Mouse (Mus musculus): ENCODE measurements at regions not wholly inside any gene's neighbourhood (a gene's known extent, or its start where the extent isn't known, plus 50 kb on each side); places are given as distances from the start of the nearest gene placed in this dataset.

GRCm38 (mm10) chr15:61670556-61670955 is 747.7 kb upstream of the A1bg start:
- Histone ChIP-seq H3K27ac (ENCODE audit: low read depth) (no peak overlapping the region), H3K4me1 (replicated peaks; ENCODE audit: control insufficient read depth, insufficient read depth, low read length) (no peaks in the 10 kb centered on the region), H3K27me3 (replicated peaks; ENCODE audit: control insufficient read depth, insufficient read depth, low read length) (no peaks in the 10 kb centered on the region), H3K36me3 (ENCODE audit: control insufficient read depth, insufficient read depth, low read length) (no peaks in the 10 kb centered on the region), H3K4me3 (ENCODE audit: low read depth, low read length) (no peak overlapping the region), H3K4me2 (ENCODE audit: low read length) (no peak overlapping the region), H3K9ac (ENCODE audit: low read length) (no peak overlapping the region), H3K9me3 (ENCODE audit: control insufficient read depth, low read length) (no peaks in the 10 kb centered on the region)
- ATAC-seq (replicated peaks; ENCODE audit: low FRiP score, low TSS enrichment, low read depth) = no peak
- WGBS = 83% methylated on average over 5 of the region's 5 CpGs
- no peak for DNase-seq (ENCODE audit: low spot score)

DNA sequence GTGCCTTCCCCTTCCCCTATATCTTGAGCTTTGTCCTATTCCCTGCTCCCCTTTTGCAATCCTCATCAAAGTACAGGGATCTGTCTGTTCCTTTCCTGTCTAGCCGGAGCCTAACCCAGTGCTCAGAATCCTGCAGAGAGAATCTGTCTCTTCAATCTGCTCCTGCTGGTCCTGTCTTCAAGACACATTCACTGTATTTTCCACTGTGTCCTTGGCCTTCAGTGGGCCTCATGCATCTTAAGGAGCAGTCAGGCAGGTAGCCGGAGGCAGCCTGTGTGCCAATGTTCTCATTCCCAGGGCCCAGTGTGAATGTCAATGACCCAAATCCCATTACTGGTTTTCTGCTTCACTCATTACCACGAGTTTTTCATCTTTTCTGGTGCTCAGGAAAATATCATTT is 737.8 kb upstream of the A1bg start:
- Histone ChIP-seq H3K9ac (ENCODE audit: low read length) (no peak overlapping the region), H3K36me3 (ENCODE audit: control insufficient read depth, insufficient read depth, low read length) (no peaks in the 10 kb centered on the region), H3K27ac (ENCODE audit: low read depth) (no peak overlapping the region), H3K9me3 (ENCODE audit: control insufficient read depth, low read length) (no peaks in the 10 kb centered on the region), H3K4me2 (ENCODE audit: low read length) (no peak overlapping the region), H3K4me3 (ENCODE audit: low read depth, low read length) (no peak overlapping the region), H3K4me1 (replicated peaks; ENCODE audit: control insufficient read depth, insufficient read depth, low read length) (no peaks in the 10 kb centered on the region), H3K27me3 (replicated peaks; ENCODE audit: control insufficient read depth, insufficient read depth, low read length) (no peaks in the 10 kb centered on the region)
- 65% methylated on average over 3 of the region's 3 CpGs for WGBS
- no peak for DNase-seq (ENCODE audit: low spot score)
- ATAC-seq (replicated peaks; ENCODE audit: low FRiP score, low TSS enrichment, low read depth) = no peak

GRCm38 (mm10) chr15:61656951-61657350 is 734.1 kb upstream of the A1bg start:
- H3K9me3 ChIP-seq (ENCODE audit: control insufficient read depth, low read length) = no peaks in the 10 kb centered on the region
- DNase-seq (ENCODE audit: low spot score) (no peak), ATAC-seq (replicated peaks; ENCODE audit: low FRiP score, low TSS enrichment, low read depth) (no peak)
- H3K4me2 ChIP-seq (ENCODE audit: low read length) = no peak overlapping the region
- H3K27me3 ChIP-seq (replicated peaks; ENCODE audit: control insufficient read depth, insufficient read depth, low read length) = no peaks in the 10 kb centered on the region
- H3K36me3 ChIP-seq (ENCODE audit: control insufficient read depth, insufficient read depth, low read length) = no peaks in the 10 kb centered on the region
- H3K27ac ChIP-seq (ENCODE audit: low read depth) = no peak overlapping the region
- no peak overlapping the region for H3K4me3 ChIP-seq (ENCODE audit: low read depth, low read length)
- H3K9ac ChIP-seq (ENCODE audit: low read length) = no peak overlapping the region
- H3K4me1 ChIP-seq (replicated peaks; ENCODE audit: control insufficient read depth, insufficient read depth, low read length) = no peaks in the 10 kb centered on the region

- H3K36me3 ChIP-seq (ENCODE audit: control insufficient read depth, insufficient read depth, low read length) = no peaks in the 10 kb centered on the region
- ATAC-seq (replicated peaks; ENCODE audit: low FRiP score, low TSS enrichment, low read depth) (no peak), DNase-seq (ENCODE audit: low spot score) (no peak)
- H3K4me2 ChIP-seq (ENCODE audit: low read length) = no peak overlapping the region
- no peaks in the 10 kb centered on the region for H3K27me3 ChIP-seq (replicated peaks; ENCODE audit: control insufficient read depth, insufficient read depth, low read length)
- no peak overlapping the region for H3K27ac ChIP-seq (ENCODE audit: low read depth)
- no peaks in the 10 kb centered on the region for H3K9me3 ChIP-seq (ENCODE audit: control insufficient read depth, low read length)
- 92% methylated on average over 1 of the region's 1 CpGs for WGBS
- H3K4me1 ChIP-seq (replicated peaks; ENCODE audit: control insufficient read depth, insufficient read depth, low read length) = no peaks in the 10 kb centered on the region
- H3K4me3 ChIP-seq (ENCODE audit: low read depth, low read length) = no peak overlapping the region
- H3K9ac ChIP-seq (ENCODE audit: low read length) = no peak overlapping the region
These were observed 732.0 kb upstream of the A1bg start for GRCm38 (mm10) chr15:61654846-61655245.

DNA sequence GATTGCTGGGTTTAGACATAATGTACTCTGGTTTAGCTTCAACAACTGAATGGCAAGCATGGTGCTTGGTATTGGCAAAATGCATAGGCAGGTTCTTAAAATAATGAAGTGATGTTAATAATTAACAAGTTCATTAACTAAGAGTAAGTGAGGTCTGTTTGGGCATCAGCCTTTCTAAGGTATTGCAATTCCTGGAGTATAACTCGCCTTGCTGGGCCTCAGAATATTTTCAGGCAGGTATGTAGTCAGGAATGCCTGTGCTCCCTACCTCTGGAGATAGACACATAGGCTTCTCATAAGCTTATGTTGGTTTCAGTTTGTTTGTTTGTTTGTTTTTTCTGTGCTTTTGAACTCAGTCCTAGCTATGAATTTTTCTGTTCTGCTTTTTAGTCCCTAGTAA is 731.0 kb upstream of the A1bg start:
- Histone ChIP-seq H3K4me2 (ENCODE audit: low read length) (no peak overlapping the region), H3K27ac (ENCODE audit: low read depth) (no peak overlapping the region), H3K9me3 (ENCODE audit: control insufficient read depth, low read length) (no peaks in the 10 kb centered on the region), H3K27me3 (replicated peaks; ENCODE audit: control insufficient read depth, insufficient read depth, low read length) (no peaks in the 10 kb centered on the region), H3K36me3 (ENCODE audit: control insufficient read depth, insufficient read depth, low read length) (no peaks in the 10 kb centered on the region), H3K4me3 (ENCODE audit: low read depth, low read length) (no peak overlapping the region), H3K4me1 (replicated peaks; ENCODE audit: control insufficient read depth, insufficient read depth, low read length) (no peaks in the 10 kb centered on the region), H3K9ac (ENCODE audit: low read length) (no peak overlapping the region)
- no peak for ATAC-seq (replicated peaks; ENCODE audit: low FRiP score, low TSS enrichment, low read depth)
- DNase-seq (ENCODE audit: low spot score) = no peak
- WGBS = 76% methylated on average over 1 of the region's 1 CpGs

- no peak overlapping the region for H3K27ac ChIP-seq (ENCODE audit: low read depth)
These were observed 696.1 kb upstream of the A1bg start for GRCm38 (mm10) chr15:61618638-61619500.

DNA sequence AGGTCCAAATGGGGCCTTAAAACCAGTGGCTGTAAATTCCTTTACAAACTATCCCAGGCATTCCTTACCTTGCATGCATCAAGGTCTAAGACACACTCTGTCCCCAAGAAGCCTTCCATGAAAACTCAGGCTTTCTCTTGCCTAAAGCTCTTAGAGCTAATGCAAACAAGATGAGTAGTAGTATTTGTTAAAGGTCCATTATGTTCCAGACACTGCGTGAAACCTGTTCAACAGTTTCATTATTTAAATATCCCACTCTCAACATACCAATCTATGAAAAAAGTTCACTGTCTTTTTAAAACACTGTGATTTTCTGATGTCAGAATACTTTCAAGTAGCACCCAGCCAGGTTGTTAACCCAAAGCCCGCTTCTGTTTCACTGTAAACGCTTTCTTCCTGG is 687.9 kb upstream of the A1bg start:
- Histone ChIP-seq H3K9ac (ENCODE audit: low read length) (no peak overlapping the region), H3K36me3 (ENCODE audit: control insufficient read depth, insufficient read depth, low read length) (no peaks in the 10 kb centered on the region), H3K4me2 (ENCODE audit: low read length) (no peak overlapping the region), H3K27ac (ENCODE audit: low read depth) (no peak overlapping the region), H3K27me3 (replicated peaks; ENCODE audit: control insufficient read depth, insufficient read depth, low read length) (no peaks in the 10 kb centered on the region), H3K4me3 (ENCODE audit: low read depth, low read length) (no peak overlapping the region), H3K4me1 (replicated peaks; ENCODE audit: control insufficient read depth, insufficient read depth, low read length) (no peaks in the 10 kb centered on the region), H3K9me3 (ENCODE audit: control insufficient read depth, low read length) (no peaks in the 10 kb centered on the region)
- 76% methylated on average over 3 of the region's 3 CpGs for WGBS
- ATAC-seq (replicated peaks; ENCODE audit: low FRiP score, low TSS enrichment, low read depth) = no peak
- no peak for DNase-seq (ENCODE audit: low spot score)

More at GRCm38 (mm10) chr15:61618638-61619500, 696.1 kb upstream of the A1bg start:
- H3K4me1 ChIP-seq (replicated peaks; ENCODE audit: control insufficient read depth, insufficient read depth, low read length) = no peaks in the 10 kb centered on the region
- H3K27me3 ChIP-seq (replicated peaks; ENCODE audit: control insufficient read depth, insufficient read depth, low read length) = no peaks in the 10 kb centered on the region
- no peak overlapping the region for H3K9ac ChIP-seq (ENCODE audit: low read length)
- no peak for DNase-seq (ENCODE audit: low spot score)
- H3K36me3 ChIP-seq (ENCODE audit: control insufficient read depth, insufficient read depth, low read length) = no peaks in the 10 kb centered on the region
- 60% methylated on average over 8 of the region's 8 CpGs for WGBS
- no peak overlapping the region for H3K4me3 ChIP-seq (ENCODE audit: low read depth, low read length)
- H3K9me3 ChIP-seq (ENCODE audit: control insufficient read depth, low read length) = no peaks in the 10 kb centered on the region
- ATAC-seq (replicated peaks; ENCODE audit: low FRiP score, low TSS enrichment, low read depth) = peak; percentile 87
- no peak overlapping the region for H3K4me2 ChIP-seq (ENCODE audit: low read length)

DNA sequence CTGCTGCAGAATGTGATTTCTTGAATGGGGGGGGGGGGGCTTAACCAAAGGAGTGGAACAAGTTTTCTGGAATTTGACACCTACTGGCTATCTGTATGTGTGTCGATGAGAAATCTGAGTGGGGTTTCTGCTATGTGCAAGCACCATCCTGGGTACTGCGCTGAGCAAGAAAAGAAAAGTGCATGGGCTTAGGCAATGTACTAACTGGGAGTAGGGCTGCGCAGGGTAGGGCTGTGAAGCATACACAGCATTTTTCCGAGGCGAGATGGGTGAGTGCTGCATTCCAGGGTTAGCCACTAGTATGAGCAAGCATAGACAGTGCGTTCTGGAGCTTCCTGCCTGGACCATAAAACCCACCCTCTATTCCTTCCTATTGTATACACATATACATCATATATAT is 686.8 kb upstream of the A1bg start:
- Histone ChIP-seq H3K27me3 (replicated peaks; ENCODE audit: control insufficient read depth, insufficient read depth, low read length) (no peaks in the 10 kb centered on the region), H3K9ac (ENCODE audit: low read length) (no peak overlapping the region), H3K36me3 (ENCODE audit: control insufficient read depth, insufficient read depth, low read length) (no peaks in the 10 kb centered on the region), H3K27ac (ENCODE audit: low read depth) (no peak overlapping the region), H3K4me1 (replicated peaks; ENCODE audit: control insufficient read depth, insufficient read depth, low read length) (no peaks in the 10 kb centered on the region), H3K9me3 (ENCODE audit: control insufficient read depth, low read length) (no peaks in the 10 kb centered on the region), H3K4me2 (ENCODE audit: low read length) (no peak overlapping the region), H3K4me3 (ENCODE audit: low read depth, low read length) (no peak overlapping the region)
- peak; percentile 43; the same call in 1 of the 2 replicates for ATAC-seq (replicated peaks; ENCODE audit: low FRiP score, low TSS enrichment, low read depth)
- 72% methylated on average over 6 of the region's 6 CpGs for WGBS
- DNase-seq (ENCODE audit: low spot score) = no peak

- H3K4me1 ChIP-seq (replicated peaks; ENCODE audit: control insufficient read depth, insufficient read depth, low read length) = no peaks in the 10 kb centered on the region
- no peaks in the 10 kb centered on the region for H3K36me3 ChIP-seq (ENCODE audit: control insufficient read depth, insufficient read depth, low read length)
- H3K4me2 ChIP-seq (ENCODE audit: low read length) = no peak overlapping the region
- H3K27ac ChIP-seq (ENCODE audit: low read depth) = no peak overlapping the region
- no peak overlapping the region for H3K9ac ChIP-seq (ENCODE audit: low read length)
- no peaks in the 10 kb centered on the region for H3K9me3 ChIP-seq (ENCODE audit: control insufficient read depth, low read length)
- no peaks in the 10 kb centered on the region for H3K27me3 ChIP-seq (replicated peaks; ENCODE audit: control insufficient read depth, insufficient read depth, low read length)
- 68% methylated on average over 6 of the region's 6 CpGs for WGBS
- H3K4me3 ChIP-seq (ENCODE audit: low read depth, low read length) = no peak overlapping the region
- ATAC-seq (replicated peaks; ENCODE audit: low FRiP score, low TSS enrichment, low read depth) (no peak), DNase-seq (ENCODE audit: low spot score) (no peak)
These were observed 685.5 kb upstream of the A1bg start for GRCm38 (mm10) chr15:61608301-61608731.

All from intestine, embryonic 14.5 days (tissue).